Mouse (Mus musculus) limb, embryonic 10.5 days (tissue): ENCODE data around the gene Aox4. TPM values are rescaled to one million over a fixed set of nuclear protein-coding genes. Genes with fewer than 3 reads are reported as not detected.

ENCODE experiments used
- DNase-seq: peaks from one replicate; pipeline ENCODE4 v3.0.0-alpha.2; 2017; ENCODE audit warnings: low spot score
- H3K27ac ChIP-seq: fragments of 300-500 bp; sonication (generic); 2 replicates; pipeline ENCODE4 v1.5.1; 2016; ENCODE audit warnings: mild to moderate bottlenecking
- H3K27me3 ChIP-seq: fragments of 300-500 bp; sonication (generic); 2 replicates; pipeline ENCODE4 v1.6.1; 2016; ENCODE audit warnings: low read depth, mild to moderate bottlenecking; ENCODE audit not compliant: poor library complexity, severe bottlenecking
- H3K36me3 ChIP-seq: fragments of 300-500 bp; sonication (generic); 2 replicates; pipeline ENCODE4 v1.6.1; 2016; ENCODE audit warnings: mild to moderate bottlenecking, moderate library complexity
- H3K4me1 ChIP-seq: fragments of 300-500 bp; sonication (generic); 2 replicates; pipeline ENCODE4 v1.6.1; 2016
- H3K4me3 ChIP-seq: fragments of 300-500 bp; sonication (generic); 2 replicates; pipeline ENCODE4 v1.5.1; 2016; ENCODE audit warnings: mild to moderate bottlenecking, moderate library complexity
- H3K9me3 ChIP-seq: fragments of 300-500 bp; sonication (generic); replicated peaks from 2 replicates; pipeline ENCODE4 v1.6.1; 2016; ENCODE audit warnings: mild to moderate bottlenecking
- WGBS: fragments of 180-500 bp; shearing (Covaris S2); methylation state at CpG from one replicate; pipeline ENCODE4 v1.1.7; 2016; 5-methylcytosine and 5-hydroxymethylcytosine counted together
- polyA plus RNA-seq: library from polyadenylated mRNA; unstranded; fragments of >200 nt; fragmentation: Nextera tagmentation; extraction: Ambion mirVana; gene quantifications from 2 replicates; pipeline ENCODE4 v1.2.1, GENCODE M21; 2016

The Aox4 gene
- polyA plus RNA-seq, 1 experiment from 2014 or later, result 0.04 TPM

DNA sequence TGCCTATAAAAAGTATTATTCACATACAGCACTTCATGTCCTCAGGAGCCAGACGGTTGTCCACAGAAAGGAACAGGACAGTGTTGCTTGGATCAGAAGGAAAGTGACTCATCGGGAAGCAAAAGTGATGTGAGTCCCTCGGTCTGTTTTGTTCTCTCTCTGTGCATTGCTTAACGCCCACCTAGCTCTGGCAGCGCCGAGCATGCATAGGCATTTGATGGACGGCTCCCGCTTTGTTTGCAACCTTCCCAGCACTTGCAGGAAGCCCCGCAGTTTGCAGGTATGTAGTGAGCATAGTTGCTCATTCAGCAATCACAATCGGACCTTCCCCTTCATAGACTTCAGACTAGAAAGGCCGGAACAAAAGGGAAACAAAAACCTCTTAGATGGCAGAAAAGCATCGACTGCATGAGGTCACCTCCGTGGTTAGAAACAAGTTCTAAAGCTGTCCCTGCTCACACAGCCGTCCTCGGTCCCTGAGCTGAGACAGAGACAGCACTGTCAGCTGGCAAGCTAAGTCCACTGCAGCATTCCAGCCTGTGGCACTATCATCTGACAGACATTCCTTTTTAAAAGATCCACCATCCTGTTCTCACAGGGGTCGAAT lies 79.8 kb downstream of the Aox4 start:
- Histone ChIP-seq H3K9me3 (no peaks in the 10 kb centered on the region), H3K27me3 (no peaks in the 10 kb centered on the region), H3K4me1 (peaks cover 3% of the 10 kb centered on the region; the same call in 1 of the 2 replicates), H3K36me3 (no peaks in the 10 kb centered on the region), H3K4me3 (no peak overlapping the region), H3K27ac (no peak overlapping the region)
- WGBS, result 70% methylated on average over 16 of the region's 16 CpGs
- DNase-seq, result no peak

DNA sequence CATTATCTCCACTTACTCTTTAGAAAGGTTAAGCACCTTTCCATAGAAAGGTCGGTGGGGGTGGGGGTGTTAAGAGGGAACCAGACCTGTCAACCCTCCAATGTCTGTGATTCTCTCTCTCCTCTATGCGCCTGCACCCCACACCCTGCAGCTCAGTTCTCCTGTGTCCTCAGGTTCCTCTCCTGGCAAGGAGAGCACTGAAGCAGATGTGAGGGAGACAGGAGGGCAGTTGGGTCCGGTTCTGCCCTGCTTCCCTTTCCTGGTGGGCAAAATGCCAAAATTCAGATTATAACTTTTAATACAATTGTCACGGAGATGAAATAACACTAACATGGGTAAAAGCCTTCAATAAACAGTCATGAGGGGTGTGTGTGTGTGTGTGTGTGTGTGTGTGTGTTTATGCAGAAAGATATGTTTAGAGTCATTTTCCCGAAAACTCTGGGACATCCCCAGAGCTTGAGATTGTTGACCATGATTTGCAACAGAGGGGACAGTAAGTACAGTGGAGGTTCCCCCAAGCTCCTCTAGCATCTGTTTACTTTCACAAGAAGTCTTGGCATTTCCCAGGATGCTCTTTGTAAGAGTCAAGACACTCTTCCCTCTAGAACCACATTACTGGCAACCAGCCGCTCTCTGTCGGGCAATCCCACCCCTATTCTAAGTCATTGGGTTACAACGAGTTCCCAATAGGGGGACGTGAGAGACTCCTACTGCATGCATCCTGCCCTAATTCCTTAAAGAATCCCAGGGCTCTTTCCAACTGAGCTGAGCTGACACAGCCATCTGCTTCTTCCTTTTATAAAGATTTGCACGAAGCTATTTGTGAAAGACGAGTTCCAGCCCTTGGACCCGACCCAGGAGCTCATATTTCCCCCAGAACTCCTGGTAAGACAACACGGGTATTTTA lies 81.5 kb downstream of the Aox4 start:
- H3K4me1 ChIP-seq, result peaks cover 12% of the 10 kb centered on the region
- WGBS, result 67% methylated on average over 13 of the region's 13 CpGs
- DNase-seq, result no peak
- H3K4me3 ChIP-seq, result no peak overlapping the region
- H3K27ac ChIP-seq, result no peak overlapping the region
- H3K27me3 ChIP-seq, result no peaks in the 10 kb centered on the region
- no peaks in the 10 kb centered on the region for H3K9me3 ChIP-seq
- H3K36me3 ChIP-seq, result no peaks in the 10 kb centered on the region

DNA sequence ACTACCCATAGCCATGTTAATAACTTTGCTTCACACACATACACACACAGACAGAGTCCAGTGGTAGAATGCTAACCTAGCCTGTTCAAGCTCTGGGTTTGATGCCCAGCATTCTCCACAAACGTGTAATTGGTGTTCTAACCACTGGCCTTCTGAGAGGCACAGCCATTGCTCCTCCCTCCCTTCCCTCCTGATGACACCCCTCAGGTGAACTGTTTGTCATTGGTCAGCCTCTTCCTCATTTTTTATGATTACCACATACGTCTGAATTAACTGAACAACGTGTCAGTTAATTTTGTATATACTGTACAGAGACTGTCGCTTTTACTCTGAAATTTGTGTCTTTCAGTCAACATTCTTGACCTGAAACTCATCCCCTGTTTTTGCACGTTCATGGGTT lies 84.5 kb downstream of the Aox4 start:
- H3K27ac ChIP-seq, result no peak overlapping the region
- H3K27me3 ChIP-seq, result no peaks in the 10 kb centered on the region
- H3K4me1 ChIP-seq, result peaks cover 13% of the 10 kb centered on the region
- 87% methylated on average over 5 of the region's 5 CpGs for WGBS
- no peaks in the 10 kb centered on the region for H3K36me3 ChIP-seq
- no peak overlapping the region for H3K4me3 ChIP-seq
- DNase-seq, result no peak
- H3K9me3 ChIP-seq, result no peaks in the 10 kb centered on the region

DNA sequence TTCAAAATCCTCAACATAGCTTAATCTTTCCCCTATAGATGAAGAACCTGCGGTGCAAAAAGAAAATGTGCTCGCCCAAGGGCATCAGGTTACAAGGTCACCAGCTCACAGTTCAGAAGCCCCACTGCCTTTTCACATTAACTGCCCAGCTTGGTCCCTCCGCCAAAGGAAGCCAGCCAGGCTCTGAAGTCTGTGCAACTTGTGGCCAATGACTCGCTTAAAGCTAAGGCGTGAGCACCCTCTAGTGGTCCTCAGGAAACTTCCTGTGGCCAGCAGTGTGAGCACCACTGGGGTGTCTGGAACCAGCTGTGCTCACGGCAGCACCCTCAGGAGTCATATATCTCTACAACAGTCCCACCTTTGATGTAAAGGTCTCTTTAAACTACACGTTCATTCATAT lies 86.1 kb downstream of the Aox4 start:
- H3K27ac ChIP-seq, result no peak overlapping the region
- peak; percentile 78 for DNase-seq
- H3K36me3 ChIP-seq, result no peaks in the 10 kb centered on the region
- no peaks in the 10 kb centered on the region for H3K27me3 ChIP-seq
- H3K4me1 ChIP-seq, result peaks cover 13% of the 10 kb centered on the region
- H3K4me3 ChIP-seq, result no peak overlapping the region
- WGBS, result 3% methylated on average over 7 of the region's 7 CpGs
- H3K9me3 ChIP-seq, result no peaks in the 10 kb centered on the region

DNA sequence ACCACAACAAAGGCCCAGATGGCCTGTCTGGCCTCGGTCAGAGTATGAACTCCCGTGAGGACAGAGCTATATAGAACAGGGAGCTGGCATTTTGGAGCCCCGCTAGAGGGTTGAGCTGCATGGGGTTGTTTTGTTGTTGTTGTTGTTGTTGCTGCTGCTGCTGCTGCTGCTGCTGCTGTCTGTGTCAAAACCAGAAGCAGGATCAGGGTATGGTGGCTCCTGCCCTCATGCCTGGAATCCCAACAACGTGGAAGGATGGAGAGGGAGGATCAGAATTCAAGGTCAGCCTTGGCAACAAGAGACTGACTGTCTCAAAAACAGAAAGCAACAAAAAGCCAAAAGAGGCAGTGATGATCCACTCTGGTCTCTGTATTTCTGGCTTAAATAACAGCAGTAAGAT lies 86.6 kb downstream of the Aox4 start:
- no peak for DNase-seq
- H3K4me1 ChIP-seq, result peaks cover 13% of the 10 kb centered on the region; the same call in 1 of the 2 replicates
- no peaks in the 10 kb centered on the region for H3K27me3 ChIP-seq
- no peak overlapping the region for H3K4me3 ChIP-seq
- no peaks in the 10 kb centered on the region for H3K36me3 ChIP-seq
- H3K9me3 ChIP-seq, result no peaks in the 10 kb centered on the region
- 63% methylated on average over 4 of the region's 4 CpGs for WGBS
- no peak overlapping the region for H3K27ac ChIP-seq

DNA sequence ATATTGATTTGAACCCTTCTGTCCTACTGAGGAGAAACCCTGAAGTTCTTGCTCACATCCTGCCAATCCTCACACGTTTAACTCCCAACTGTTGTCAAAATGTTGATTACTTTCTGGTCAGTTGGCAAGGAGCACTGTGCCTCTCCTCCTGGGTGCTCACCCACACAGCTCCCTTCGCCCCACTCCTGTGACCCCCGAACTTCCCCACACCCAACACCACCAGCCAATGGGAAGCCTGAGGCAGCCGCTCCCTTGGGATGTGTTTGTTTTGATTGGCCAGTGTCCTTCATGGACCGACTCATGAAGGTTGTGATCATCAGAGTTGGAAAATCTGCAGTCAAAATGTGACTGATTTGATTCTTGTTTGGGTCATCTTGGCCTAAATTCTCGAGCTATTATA lies 88.2 kb downstream of the Aox4 start:
- H3K4me1 ChIP-seq, result peaks cover 16% of the 10 kb centered on the region; the same call in 1 of the 2 replicates
- H3K36me3 ChIP-seq, result no peaks in the 10 kb centered on the region
- WGBS, result 86% methylated on average over 6 of the region's 6 CpGs
- H3K4me3 ChIP-seq, result no peak overlapping the region
- no peaks in the 10 kb centered on the region for H3K27me3 ChIP-seq
- DNase-seq, result no peak
- H3K9me3 ChIP-seq, result no peaks in the 10 kb centered on the region
- no peak overlapping the region for H3K27ac ChIP-seq

DNA sequence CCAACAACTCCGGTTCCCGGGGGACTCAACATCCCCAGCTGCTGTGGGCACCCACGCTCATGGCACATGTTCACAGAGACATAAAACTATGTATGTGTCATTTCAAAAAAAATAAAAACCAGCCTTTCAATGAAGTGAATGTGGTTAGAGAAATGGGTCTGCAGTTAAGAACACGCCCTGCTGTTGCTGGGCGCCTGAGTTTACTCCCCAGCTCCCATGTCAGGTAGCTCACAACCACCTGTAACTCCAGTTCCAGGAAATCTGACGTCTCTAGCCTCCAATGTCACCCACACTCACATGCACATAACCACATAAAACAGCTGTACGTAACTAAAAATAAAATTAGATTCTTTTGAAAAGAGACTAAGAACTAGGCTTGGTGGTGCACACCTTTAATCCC lies 90.9 kb downstream of the Aox4 start:
- no peak overlapping the region for H3K27ac ChIP-seq
- 95% methylated on average over 7 of the region's 7 CpGs for WGBS
- DNase-seq, result no peak
- no peaks in the 10 kb centered on the region for H3K27me3 ChIP-seq
- H3K4me1 ChIP-seq, result peaks cover 24% of the 10 kb centered on the region
- H3K36me3 ChIP-seq, result no peaks in the 10 kb centered on the region
- H3K9me3 ChIP-seq, result no peaks in the 10 kb centered on the region
- no peak overlapping the region for H3K4me3 ChIP-seq

DNA sequence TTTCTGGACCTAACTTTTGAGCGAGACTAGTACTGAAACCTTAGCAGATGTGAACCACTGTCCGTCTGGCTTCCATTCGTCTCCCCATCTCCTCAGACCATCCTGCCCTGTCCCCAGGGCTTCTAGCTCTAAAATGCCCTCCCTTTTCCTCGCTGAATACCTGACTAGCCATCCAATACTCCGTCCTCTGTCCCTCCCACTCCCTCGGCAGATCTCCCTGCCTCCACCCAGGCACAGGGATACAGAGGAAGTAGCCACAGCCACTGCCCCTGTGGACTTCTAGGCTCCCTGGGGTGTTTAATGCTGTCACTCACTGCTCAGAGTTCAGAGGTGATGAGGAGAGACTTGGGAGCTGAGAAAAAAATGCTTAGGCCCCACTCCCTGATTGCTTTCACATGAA lies 91.8 kb downstream of the Aox4 start:
- Histone ChIP-seq H3K4me1 (peaks cover 17% of the 10 kb centered on the region), H3K36me3 (no peaks in the 10 kb centered on the region), H3K4me3 (no peak overlapping the region), H3K9me3 (no peaks in the 10 kb centered on the region), H3K27ac (no peak overlapping the region), H3K27me3 (no peaks in the 10 kb centered on the region)
- 72% methylated on average over 6 of the region's 6 CpGs for WGBS
- no peak for DNase-seq

DNA sequence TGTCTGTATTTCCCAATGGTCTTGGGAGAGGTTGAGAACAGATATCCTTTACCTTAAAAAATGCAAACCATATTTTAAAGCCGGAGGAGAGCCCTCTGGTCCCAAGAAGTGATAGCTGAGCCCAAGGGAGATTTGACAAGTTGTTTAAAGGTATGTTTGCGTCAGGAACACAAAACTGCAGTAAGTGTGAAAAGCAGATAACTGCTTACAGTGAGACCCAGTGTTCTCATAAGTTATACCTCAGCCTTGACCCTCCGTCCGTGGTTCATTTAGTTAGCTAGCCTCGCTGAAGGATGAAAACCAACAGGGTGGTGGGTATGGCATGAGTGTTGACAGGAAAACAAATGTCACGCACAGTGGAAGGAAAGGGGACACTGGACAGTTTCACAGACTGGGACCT lies 92.8 kb downstream of the Aox4 start:
- no peaks in the 10 kb centered on the region for H3K9me3 ChIP-seq
- no peaks in the 10 kb centered on the region for H3K27me3 ChIP-seq
- DNase-seq, result no peak
- no peak overlapping the region for H3K27ac ChIP-seq
- peaks cover 17% of the 10 kb centered on the region for H3K4me1 ChIP-seq
- WGBS, result 86% methylated on average over 6 of the region's 6 CpGs
- no peaks in the 10 kb centered on the region for H3K36me3 ChIP-seq
- no peak overlapping the region for H3K4me3 ChIP-seq

DNA sequence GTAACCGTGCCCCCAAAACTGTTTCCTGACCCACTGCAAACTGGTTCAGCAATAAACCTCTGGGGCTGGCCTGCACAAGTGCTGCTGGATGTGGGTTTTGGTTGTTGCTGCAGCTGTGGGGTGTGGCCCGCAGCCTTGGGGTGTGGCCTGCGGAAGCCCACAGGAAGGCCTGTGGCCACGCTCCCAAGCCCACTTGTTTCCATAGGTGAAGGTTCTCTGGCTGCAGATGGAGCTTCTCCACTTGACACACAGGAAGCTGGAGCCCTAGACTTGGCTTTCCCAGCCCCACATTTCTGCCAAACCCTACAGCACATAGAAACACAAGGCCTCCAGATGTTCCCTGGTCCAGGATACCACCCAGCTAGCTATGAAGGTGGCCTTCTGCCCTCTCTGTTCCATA lies 93.5 kb downstream of the Aox4 start:
- Histone ChIP-seq H3K4me1 (peaks cover 17% of the 10 kb centered on the region), H3K27ac (peak overlapping the region; percentile 58; the same call in 1 of the 2 replicates), H3K9me3 (no peaks in the 10 kb centered on the region), H3K4me3 (no peak overlapping the region), H3K27me3 (no peaks in the 10 kb centered on the region), H3K36me3 (no peaks in the 10 kb centered on the region)
- WGBS, result 85% methylated on average over 4 of the region's 4 CpGs
- DNase-seq, result no peak

DNA sequence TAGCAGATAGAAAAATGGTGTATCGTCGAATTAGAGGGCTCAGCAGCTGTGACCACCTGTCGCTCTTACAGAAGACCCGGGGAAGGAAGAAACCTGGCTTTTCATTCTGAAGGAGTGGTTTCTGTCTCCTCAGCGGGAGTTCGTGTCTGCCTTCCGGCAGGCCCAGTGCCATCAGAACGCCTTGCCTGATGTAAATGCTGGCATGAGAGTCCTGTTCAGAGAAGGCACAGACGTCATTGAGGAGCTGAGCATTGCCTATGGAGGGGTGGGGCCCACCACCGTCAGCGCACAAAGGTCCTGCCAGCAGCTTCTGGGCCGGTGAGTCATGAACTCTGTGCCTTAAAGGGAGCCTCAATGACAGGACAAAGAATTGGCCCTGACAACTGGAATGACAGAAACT lies 94.1 kb downstream of the Aox4 start:
- H3K36me3 ChIP-seq, result no peaks in the 10 kb centered on the region
- WGBS, result 78% methylated on average over 12 of the region's 12 CpGs
- no peaks in the 10 kb centered on the region for H3K27me3 ChIP-seq
- no peak overlapping the region for H3K27ac ChIP-seq
- no peak for DNase-seq
- H3K4me1 ChIP-seq, result peaks cover 17% of the 10 kb centered on the region
- no peak overlapping the region for H3K4me3 ChIP-seq
- no peaks in the 10 kb centered on the region for H3K9me3 ChIP-seq

DNA sequence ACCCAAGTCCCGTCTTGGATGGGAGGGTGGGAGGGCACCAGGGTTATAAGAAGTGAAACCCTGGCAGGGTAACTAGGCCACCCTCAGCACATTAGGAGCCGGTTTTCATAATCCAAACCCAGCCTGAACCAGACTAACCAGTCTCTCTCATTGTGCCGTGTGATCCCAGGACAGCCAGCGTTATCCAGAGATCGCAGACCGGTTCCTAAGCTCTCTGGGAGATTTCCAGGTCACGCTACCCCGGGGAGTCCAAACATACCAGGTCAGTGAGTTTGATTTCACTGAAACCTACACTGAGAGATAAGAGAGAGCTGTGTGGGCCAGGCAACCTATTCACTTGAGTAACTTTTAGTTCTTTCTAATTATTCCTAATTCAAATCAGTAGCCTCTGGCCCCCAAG lies 97.0 kb downstream of the Aox4 start:
- Histone ChIP-seq H3K27me3 (no peaks in the 10 kb centered on the region), H3K36me3 (no peaks in the 10 kb centered on the region), H3K9me3 (no peaks in the 10 kb centered on the region), H3K27ac (no peak overlapping the region), H3K4me1 (peaks cover 14% of the 10 kb centered on the region), H3K4me3 (no peak overlapping the region)
- 92% methylated on average over 8 of the region's 8 CpGs for WGBS
- DNase-seq, result no peak

DNA sequence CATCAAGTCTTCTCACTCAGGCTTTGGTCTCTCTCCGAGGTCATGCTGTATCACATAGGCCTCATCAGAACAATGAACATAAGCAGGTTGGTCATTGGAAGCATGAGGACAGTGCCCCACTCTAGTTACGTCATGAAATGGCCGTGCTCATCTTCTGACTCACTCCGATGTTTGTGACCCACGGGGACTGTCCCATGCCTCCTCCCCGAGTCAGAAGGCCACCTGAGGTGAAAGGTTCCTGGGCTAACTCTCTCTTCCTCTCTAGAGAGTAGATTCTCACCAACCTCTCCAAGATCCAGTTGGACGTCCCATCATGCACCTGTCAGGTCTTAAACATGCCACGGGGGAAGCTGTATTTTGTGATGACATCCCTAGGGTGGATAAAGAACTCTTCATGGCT lies 98.4 kb downstream of the Aox4 start:
- H3K9me3 ChIP-seq, result no peaks in the 10 kb centered on the region
- WGBS, result 92% methylated on average over 8 of the region's 8 CpGs
- no peak for DNase-seq
- no peaks in the 10 kb centered on the region for H3K27me3 ChIP-seq
- H3K36me3 ChIP-seq, result no peaks in the 10 kb centered on the region
- no peak overlapping the region for H3K27ac ChIP-seq
- H3K4me3 ChIP-seq, result no peak overlapping the region
- peaks cover 8% of the 10 kb centered on the region for H3K4me1 ChIP-seq
